Mouse (Mus musculus): ENCODE measurements around the gene Map3k12.

The Map3k12 gene

GRCm38 (mm10) chr15:102516728-102517404 lies at the start of gene Map3k12:
Gene Map3k12 (minus strand): TSS chr15:102517064.
- DNase-seq (ENCODE audit: low spot score), result peak; percentile 91

GRCm38 (mm10) chr15:102563681-102564080 lies 46.8 kb upstream of the Map3k12 start:
- no peak for DNase-seq (ENCODE audit: low spot score)

GRCm38 (mm10) chr15:102563061-102563460 lies 46.2 kb upstream of the Map3k12 start:
- no peak for DNase-seq (ENCODE audit: low spot score)

GRCm38 (mm10) chr15:102562491-102562890 lies 45.6 kb upstream of the Map3k12 start:
- DNase-seq (ENCODE audit: low spot score), result no peak

GRCm38 (mm10) chr15:102557580-102557979 lies 40.7 kb upstream of the Map3k12 start:
- peak; percentile 18 for DNase-seq (ENCODE audit: low spot score)

- DNase-seq (ENCODE audit: low spot score), result no peak
Observed at GRCm38 (mm10) chr15:102555581-102555980, 38.7 kb upstream of the Map3k12 start.

GRCm38 (mm10) chr15:102552599-102552998 lies 35.7 kb upstream of the Map3k12 start:
- DNase-seq (ENCODE audit: low spot score), result no peak

- peak; percentile 61 for DNase-seq (ENCODE audit: low spot score)
Observed at GRCm38 (mm10) chr15:102547478-102547877, 30.6 kb upstream of the Map3k12 start.

GRCm38 (mm10) chr15:102546677-102547427 lies 30.0 kb upstream of the Map3k12 start:
- DNase-seq (ENCODE audit: low spot score), result peak; percentile 86

- no peak for DNase-seq (ENCODE audit: low spot score)
Observed at GRCm38 (mm10) chr15:102546246-102546645, 29.4 kb upstream of the Map3k12 start.

- DNase-seq (ENCODE audit: low spot score), result no peak
Observed at GRCm38 (mm10) chr15:102544801-102545200, 27.9 kb upstream of the Map3k12 start.

- DNase-seq (ENCODE audit: low spot score), result no peak
Observed at GRCm38 (mm10) chr15:102533926-102534325, 17.1 kb upstream of the Map3k12 start.

GRCm38 (mm10) chr15:102532106-102532900 lies 15.4 kb upstream of the Map3k12 start:
- DNase-seq (ENCODE audit: low spot score), result no peak

GRCm38 (mm10) chr15:102531586-102531985 lies 14.7 kb upstream of the Map3k12 start:
- DNase-seq (ENCODE audit: low spot score), result no peak

GRCm38 (mm10) chr15:102530566-102530965 lies 13.7 kb upstream of the Map3k12 start:
- no peak for DNase-seq (ENCODE audit: low spot score)

GRCm38 (mm10) chr15:102528396-102528795 lies 11.5 kb upstream of the Map3k12 start:
- no peak for DNase-seq (ENCODE audit: low spot score)

GRCm38 (mm10) chr15:102527936-102528335 lies 11.1 kb upstream of the Map3k12 start:
- no peak for DNase-seq (ENCODE audit: low spot score)

- DNase-seq (ENCODE audit: low spot score), result no peak
Observed at GRCm38 (mm10) chr15:102526111-102527002, 9.5 kb upstream of the Map3k12 start.

- peak; percentile 87 for DNase-seq (ENCODE audit: low spot score)
Observed at GRCm38 (mm10) chr15:102524892-102525485, 8.1 kb upstream of the Map3k12 start, which contains the start of gene Npff. Gene Npff (minus strand): TSS chr15:102524942.

GRCm38 (mm10) chr15:102521480-102521879 lies 4.6 kb upstream of the Map3k12 start:
- DNase-seq (ENCODE audit: low spot score), result no peak

- DNase-seq (ENCODE audit: low spot score), result no peak
Observed at GRCm38 (mm10) chr15:102520416-102520815, 3.6 kb upstream of the Map3k12 start.

All from adipocyte (in vitro differentiated cells).